Mouse (Mus musculus) forebrain, embryonic 13.5 days (tissue): Measurements from ENCODE around the gene Mettl26. TPM values are rescaled to one million over a fixed set of nuclear protein-coding genes. Genes with fewer than 3 reads are reported as not detected.
A peak's percentile ranks its signal among the peaks of the same experiment; 100 is the strongest.

Experiments
- ATAC-seq: fragments of 200-750 bp; cut with Nextera tagmentation; 2 replicates; pipeline ENCODE4 v1.8.0; 2017
- H3K27ac ChIP-seq: fragments of 300-500 bp; sonication (generic); 2 replicates; pipeline ENCODE4 v1.5.1; 2015; ENCODE audit warnings: inconsistent platforms, mild to moderate bottlenecking, moderate library complexity
- H3K27me3 ChIP-seq: fragments of 300-500 bp; sonication (generic); 2 replicates; pipeline ENCODE4 v1.6.1; 2015; ENCODE audit warnings: mild to moderate bottlenecking, inconsistent platforms
- H3K36me3 ChIP-seq: fragments of 300-500 bp; sonication (generic); 2 replicates; pipeline ENCODE4 v1.6.1; 2015; ENCODE audit warnings: mild to moderate bottlenecking, inconsistent platforms; ENCODE audit not compliant: poor library complexity, severe bottlenecking
- H3K4me1 ChIP-seq: fragments of 300-500 bp; sonication (generic); 2 replicates; pipeline ENCODE4 v1.6.1; 2015; ENCODE audit warnings: inconsistent platforms
- H3K4me2 ChIP-seq: fragments of 300-500 bp; sonication (generic); 2 replicates; pipeline ENCODE4 v1.6.1; 2015; ENCODE audit warnings: inconsistent platforms, mild to moderate bottlenecking, moderate library complexity
- H3K4me3 ChIP-seq: fragments of 300-500 bp; sonication (generic); 2 replicates; pipeline ENCODE4 v1.5.1; 2015; ENCODE audit warnings: mild to moderate bottlenecking, inconsistent platforms
- H3K9ac ChIP-seq: fragments of 300-500 bp; sonication (generic); 2 replicates; pipeline ENCODE4 v1.6.1; 2015; ENCODE audit warnings: mild to moderate bottlenecking, inconsistent platforms
- H3K9me3 ChIP-seq: fragments of 300-500 bp; sonication (generic); replicated peaks from 2 replicates; pipeline ENCODE4 v1.6.1; 2016; ENCODE audit warnings: inconsistent platforms
- WGBS: fragments of 180-500 bp; shearing (Covaris S2); methylation state at CpG from one replicate; pipeline ENCODE4 v1.1.7; 2015; 5-methylcytosine and 5-hydroxymethylcytosine counted together
- polyA plus RNA-seq: library from polyadenylated mRNA; unstranded; fragments of >200 nt; fragmentation: Nextera tagmentation; extraction: Ambion mirVana; gene quantifications from 2 replicates; pipeline ENCODE4 v1.2.1, GENCODE M21; 2015

Mettl26 gene
- polyA plus RNA-seq, 1 experiment from 2014 or later, result 62.5 TPM

- Histone ChIP-seq H3K4me3 (no peak overlapping the region), H3K9ac (no peak overlapping the region), H3K36me3 (peaks cover 57% of the 10 kb centered on the region), H3K4me1 (peaks cover 49% of the 10 kb centered on the region), H3K27me3 (no peaks in the 10 kb centered on the region), H3K4me2 (no peak overlapping the region), H3K27ac (no peak overlapping the region), H3K9me3 (no peaks in the 10 kb centered on the region)
- no peak for ATAC-seq
- WGBS, result 87% methylated on average over 14 of the region's 14 CpGs
Measured at GRCm38 (mm10) chr17:25839455-25840235, 35.2 kb upstream of the Mettl26 start.

- H3K4me2 ChIP-seq, result no peak overlapping the region
- WGBS, result 93% methylated on average over 6 of the region's 6 CpGs
- no peak for ATAC-seq
- H3K4me1 ChIP-seq, result peaks cover 44% of the 10 kb centered on the region
- peaks cover 56% of the 10 kb centered on the region for H3K36me3 ChIP-seq
- no peaks in the 10 kb centered on the region for H3K27me3 ChIP-seq
- H3K27ac ChIP-seq, result no peak overlapping the region
- H3K9ac ChIP-seq, result no peak overlapping the region
- no peak overlapping the region for H3K4me3 ChIP-seq
- no peaks in the 10 kb centered on the region for H3K9me3 ChIP-seq
Measured at GRCm38 (mm10) chr17:25840519-25840918, 34.4 kb upstream of the Mettl26 start.

- 96% methylated on average over 22 of the region's 22 CpGs for WGBS
- ATAC-seq, result no peak
- 0 out of 2 replicates have a peak within 1 kb of the TSS, but pooled peaks have one; percentile 8 for H3K9ac ChIP-seq
- no peak within 1 kb of the TSS for H3K4me3 ChIP-seq
- peaks cover 37% of the 10 kb centered on the region for H3K4me1 ChIP-seq
- peaks cover 59% of the 10 kb centered on the region for H3K36me3 ChIP-seq
- no peaks in the 10 kb centered on the region for H3K9me3 ChIP-seq
- H3K27ac ChIP-seq, result no peak within 1 kb of the TSS
- H3K27me3 ChIP-seq, result no peaks in the 10 kb centered on the region
- no peak within 1 kb of the TSS for H3K4me2 ChIP-seq
Measured at GRCm38 (mm10) chr17:25841117-25841880, 33.6 kb upstream of the Mettl26 start, which contains the start of gene Gm20683. Gm20683 (minus strand) TSS chr17:25841763.

GRCm38 (mm10) chr17:25842509-25842908, 32.4 kb upstream of the Mettl26 start:
- Histone ChIP-seq H3K9ac (0 out of 2 replicates have a peak overlapping the region, but pooled peaks have one; percentile 8), H3K27me3 (no peaks in the 10 kb centered on the region), H3K4me2 (no peak overlapping the region), H3K27ac (no peak overlapping the region), H3K4me3 (no peak overlapping the region), H3K4me1 (peaks cover 25% of the 10 kb centered on the region), H3K36me3 (peaks cover 63% of the 10 kb centered on the region), H3K9me3 (no peaks in the 10 kb centered on the region)
- ATAC-seq, result no peak
- WGBS, result 82% methylated on average over 3 of the region's 3 CpGs

- Histone ChIP-seq H3K36me3 (peaks cover 63% of the 10 kb centered on the region), H3K4me1 (peaks cover 18% of the 10 kb centered on the region), H3K4me2 (peak overlapping the region; percentile 96), H3K27me3 (no peaks in the 10 kb centered on the region), H3K27ac (no peak overlapping the region), H3K9me3 (no peaks in the 10 kb centered on the region), H3K9ac (peak overlapping the region; percentile 74), H3K4me3 (peak overlapping the region; percentile 73)
- no peak for ATAC-seq
- 95% methylated on average over 4 of the region's 4 CpGs for WGBS
Measured at GRCm38 (mm10) chr17:25843122-25843521, 31.8 kb upstream of the Mettl26 start.

- 4% methylated on average over 35 of the region's 38 CpGs for WGBS
- Histone ChIP-seq H3K4me1 (peaks cover 17% of the 10 kb centered on the region), H3K9me3 (no peaks in the 10 kb centered on the region), H3K4me2 (peak overlapping the region; percentile 96), H3K27ac (peak overlapping the region; percentile 66), H3K36me3 (peaks cover 66% of the 10 kb centered on the region), H3K27me3 (no peaks in the 10 kb centered on the region), H3K4me3 (peak overlapping the region; percentile 73), H3K9ac (peak overlapping the region; percentile 74)
- ATAC-seq, result no peak; the same call in none of the 2 replicates
Measured at GRCm38 (mm10) chr17:25843636-25844395, 31.1 kb upstream of the Mettl26 start.

- Histone ChIP-seq H3K9ac (peak within 1 kb of the TSS; percentile 74), H3K4me1 (peaks cover 17% of the 10 kb centered on the region), H3K9me3 (no peaks in the 10 kb centered on the region), H3K27ac (peak within 1 kb of the TSS; percentile 66), H3K4me2 (peak within 1 kb of the TSS; percentile 96), H3K27me3 (no peaks in the 10 kb centered on the region), H3K4me3 (peak within 1 kb of the TSS; percentile 73), H3K36me3 (peaks cover 66% of the 10 kb centered on the region)
- peak; percentile 96 for ATAC-seq
- 1% methylated on average over 21 of the region's 21 CpGs for WGBS
Measured at GRCm38 (mm10) chr17:25844396-25844901, 30.4 kb upstream of the Mettl26 start, which contains the start of gene Rhot2. Rhot2 (minus strand) TSS chr17:25844851.

GRCm38 (mm10) chr17:25860229-25860628, 14.6 kb upstream of the Mettl26 start:
- H3K27me3 ChIP-seq, result no peaks in the 10 kb centered on the region
- H3K27ac ChIP-seq, result no peak overlapping the region
- H3K4me3 ChIP-seq, result peak overlapping the region; percentile 65
- peak overlapping the region; percentile 87 for H3K4me2 ChIP-seq
- H3K36me3 ChIP-seq, result peaks cover 3% of the 10 kb centered on the region
- peak overlapping the region; percentile 84 for H3K9ac ChIP-seq
- H3K4me1 ChIP-seq, result peaks cover 24% of the 10 kb centered on the region
- no peaks in the 10 kb centered on the region for H3K9me3 ChIP-seq
- 91% methylated on average over 6 of the region's 6 CpGs for WGBS
- ATAC-seq, result no peak

GRCm38 (mm10) chr17:25860832-25861703, 13.8 kb upstream of the Mettl26 start, which contains the start of gene Wdr90:
Wdr90 (minus strand) TSS chr17:25861501.
- ATAC-seq, result peak; percentile 97
- no peaks in the 10 kb centered on the region for H3K27me3 ChIP-seq
- H3K36me3 ChIP-seq, result no peaks in the 10 kb centered on the region
- peak within 1 kb of the TSS; percentile 87 for H3K4me2 ChIP-seq
- peaks cover 24% of the 10 kb centered on the region for H3K4me1 ChIP-seq
- H3K9me3 ChIP-seq, result no peaks in the 10 kb centered on the region
- peak within 1 kb of the TSS; percentile 68 for H3K27ac ChIP-seq
- H3K9ac ChIP-seq, result peak within 1 kb of the TSS; percentile 84
- peak within 1 kb of the TSS; percentile 65 for H3K4me3 ChIP-seq
- WGBS, result 4% methylated on average over 64 of the region's 65 CpGs

GRCm38 (mm10) chr17:25861704-25862612, 12.9 kb upstream of the Mettl26 start:
- H3K4me2 ChIP-seq, result peak overlapping the region; percentile 87
- 0 out of 2 replicates have a peak, but pooled peaks have one; percentile 1 for ATAC-seq
- peaks cover 24% of the 10 kb centered on the region for H3K4me1 ChIP-seq
- H3K27ac ChIP-seq, result peak overlapping the region; percentile 68
- no peaks in the 10 kb centered on the region for H3K36me3 ChIP-seq
- peak overlapping the region; percentile 84 for H3K9ac ChIP-seq
- no peaks in the 10 kb centered on the region for H3K9me3 ChIP-seq
- no peaks in the 10 kb centered on the region for H3K27me3 ChIP-seq
- 9% methylated on average over 6 of the region's 6 CpGs for WGBS
- peak overlapping the region; percentile 65 for H3K4me3 ChIP-seq
